Mouse (Mus musculus) MEL (cell line): ENCODE results near the gene Ap5s1. TPM values are rescaled to one million over a fixed set of nuclear protein-coding genes. Genes with fewer than 3 reads are reported as not detected.

ENCODE experiments used
- DNase-seq: peaks from one replicate; pipeline ENCODE4 v3.0.0; 2011; ENCODE audit warnings: low read depth, low spot score
- H3K27ac ChIP-seq: 2 replicates; pipeline ENCODE4 v1.5.1; 2012; ENCODE audit warnings: low read depth, mild to moderate bottlenecking, control low read depth, low read length, moderate library complexity; ENCODE audit not compliant: control insufficient read depth
- H3K27me3 ChIP-seq, 2 experiments: fragments of 150-350 bp in 1 of 2; sonication (generic) in 1 of 2; 2 replicates each; pipeline ENCODE4 v1.6.1; 2012; ENCODE audit warnings: low read length in 2 of 2, mild to moderate bottlenecking in 2 of 2, improper control_type of control experiment in 1 of 2, moderate library complexity in 1 of 2; ENCODE audit not compliant: insufficient read depth in 2 of 2, control insufficient read depth in 1 of 2
- H3K36me3 ChIP-seq, 2 experiments: 2 replicates each; pipeline ENCODE4 v1.6.1; 2012 to 2014; ENCODE audit warnings: low read length in 2 of 2, improper control_type of control experiment in 1 of 2, inconsistent platforms in 1 of 2, mild to moderate bottlenecking in 1 of 2; ENCODE audit not compliant: insufficient read depth in 2 of 2, control insufficient read depth in 1 of 2
- H3K4me1 ChIP-seq, 2 experiments: fragments of 150-350 bp in 1 of 2; sonication (generic) in 1 of 2; 2 replicates each; pipeline ENCODE4 v1.6.1; 2012; ENCODE audit warnings: low read length in 2 of 2, improper control_type of control experiment in 1 of 2, mild to moderate bottlenecking in 1 of 2; ENCODE audit not compliant: insufficient read depth in 2 of 2, control insufficient read depth in 1 of 2
- H3K4me3 ChIP-seq, 2 experiments: fragments of 150-350 bp in 1 of 2; sonication (generic) in 1 of 2; 2 replicates each; pipeline ENCODE4 v1.5.1; 2012; ENCODE audit warnings: low read depth in 2 of 2, low read length in 2 of 2, mild to moderate bottlenecking in 2 of 2, moderate library complexity in 2 of 2, control low read depth in 1 of 2, improper control_type of control experiment in 1 of 2; ENCODE audit not compliant: control insufficient read depth in 1 of 2, insufficient read depth in 1 of 2
- H3K79me2 ChIP-seq: 2 replicates; pipeline ENCODE4 v1.6.1; 2012; ENCODE audit warnings: mild to moderate bottlenecking, low read length, moderate library complexity; ENCODE audit not compliant: control insufficient read depth, poor library complexity, insufficient read depth
- H3K9ac ChIP-seq: 2 replicates; pipeline ENCODE4 v1.6.1; 2012; ENCODE audit warnings: low read depth, mild to moderate bottlenecking, control low read depth, low read length, moderate library complexity; ENCODE audit not compliant: control insufficient read depth, poor library complexity, severe bottlenecking
- H3K9me3 ChIP-seq: fragments of 150-350 bp; sonication (generic); replicated peaks from 2 replicates; pipeline ENCODE4 v1.6.1; 2012; ENCODE audit warnings: mild to moderate bottlenecking, low read length, improper control_type of control experiment, moderate library complexity; ENCODE audit not compliant: insufficient read depth
- BHLHE40 ChIP-seq: IDR thresholded peaks from 2 replicates; pipeline ENCODE4 v1.6.1; 2012; ENCODE audit warnings: low read depth, mild to moderate bottlenecking, inconsistent platforms, low read length, improper control_type of control experiment, borderline replicate concordance
- CHD1 ChIP-seq: IDR thresholded peaks from 2 replicates; pipeline ENCODE4 v1.6.1; 2012; ENCODE audit warnings: low read depth, mild to moderate bottlenecking, inconsistent platforms, low read length, improper control_type of control experiment
- CHD2 ChIP-seq: IDR thresholded peaks from 2 replicates; pipeline ENCODE4 v1.6.1; 2011; ENCODE audit warnings: low read length, improper control_type of control experiment
- E2F4 ChIP-seq: IDR thresholded peaks from 2 replicates; pipeline ENCODE4 v1.6.1; 2011; ENCODE audit warnings: low read depth, low read length, improper control_type of control experiment, borderline replicate concordance
- GABPA ChIP-seq: IDR thresholded peaks from 2 replicates; pipeline ENCODE4 v1.6.1; 2012; ENCODE audit warnings: low read depth, mild to moderate bottlenecking, inconsistent platforms, low read length, improper control_type of control experiment, moderate library complexity
- GATA1 ChIP-seq: IDR thresholded peaks from 2 replicates; pipeline ENCODE4 v1.6.1; 2011; ENCODE audit warnings: low read depth, low read length, improper control_type of control experiment
- HCFC1 ChIP-seq: IDR thresholded peaks from 2 replicates; pipeline ENCODE4 v1.6.1; 2012; ENCODE audit warnings: low read depth, mild to moderate bottlenecking, inconsistent platforms, low read length, improper control_type of control experiment, moderate library complexity
- JUND ChIP-seq: IDR thresholded peaks from 2 replicates; pipeline ENCODE4 v1.6.1; 2011; ENCODE audit warnings: low read depth, mild to moderate bottlenecking, improper control_type of control experiment, low read length
- MAFK ChIP-seq: IDR thresholded peaks from 2 replicates; pipeline ENCODE4 v1.6.1; 2011; ENCODE audit warnings: low read depth, mild to moderate bottlenecking, low read length, improper control_type of control experiment, borderline replicate concordance
- MAX ChIP-seq: IDR thresholded peaks from 2 replicates; pipeline ENCODE4 v1.6.1; 2011; ENCODE audit warnings: low read length, improper control_type of control experiment
- MAZ ChIP-seq: IDR thresholded peaks from 2 replicates; pipeline ENCODE4 v1.6.1; 2012; ENCODE audit warnings: low read depth, mild to moderate bottlenecking, inconsistent platforms, low read length, improper control_type of control experiment
- MXI1 ChIP-seq: IDR thresholded peaks from 2 replicates; pipeline ENCODE4 v1.6.1; 2011; ENCODE audit warnings: mild to moderate bottlenecking, low read depth, low read length, improper control_type of control experiment
- MYB ChIP-seq: IDR thresholded peaks from 2 replicates; pipeline ENCODE4 v1.6.1; 2011; ENCODE audit warnings: mild to moderate bottlenecking, low read depth, low read length, improper control_type of control experiment
- MYC ChIP-seq: IDR thresholded peaks from 2 replicates; pipeline ENCODE4 v1.6.1; 2011; ENCODE audit warnings: low read depth, mild to moderate bottlenecking, low read length, improper control_type of control experiment, moderate library complexity
- NELFE ChIP-seq: IDR thresholded peaks from 2 replicates; pipeline ENCODE4 v1.6.1; 2011; ENCODE audit warnings: low read depth, low read length, improper control_type of control experiment
- NRF1 ChIP-seq: IDR thresholded peaks from 2 replicates; pipeline ENCODE4 v1.6.1; 2014; ENCODE audit warnings: low read depth, mild to moderate bottlenecking, inconsistent platforms, low read length, improper control_type of control experiment, moderate library complexity; ENCODE audit not compliant: poor library complexity, insufficient read depth, severe bottlenecking
- POLR2A ChIP-seq, 2 experiments: IDR thresholded peaks; 2 replicates each; pipeline ENCODE4 v1.6.1; 2011 to 2012; ENCODE audit warnings: low read length in 2 of 2, mild to moderate bottlenecking in 2 of 2, control low read depth in 1 of 2, improper control_type of control experiment in 1 of 2, low read depth in 1 of 2, moderate library complexity in 1 of 2; ENCODE audit not compliant: control insufficient read depth in 1 of 2, insufficient read depth in 1 of 2, poor library complexity in 1 of 2
- POLR2AphosphoS2 ChIP-seq: IDR thresholded peaks from 2 replicates; pipeline ENCODE4 v1.6.1; 2011; ENCODE audit warnings: low read length, improper control_type of control experiment
- POLR2AphosphoS5 ChIP-seq: IDR thresholded peaks from 2 replicates; pipeline ENCODE4 v1.6.1; 2012; ENCODE audit warnings: low read depth, borderline replicate concordance, mild to moderate bottlenecking, inconsistent platforms, low read length, moderate library complexity, mixed read lengths
- RCOR1 ChIP-seq: IDR thresholded peaks from 2 replicates; pipeline ENCODE4 v1.6.1; 2012; ENCODE audit warnings: low read depth, mild to moderate bottlenecking, inconsistent platforms, low read length, improper control_type of control experiment
- SIN3A ChIP-seq: IDR thresholded peaks from 2 replicates; pipeline ENCODE4 v1.6.1; 2012; ENCODE audit warnings: low read length, improper control_type of control experiment, inconsistent platforms
- SMC3 ChIP-seq: IDR thresholded peaks from 2 replicates; pipeline ENCODE4 v1.6.1; 2011; ENCODE audit warnings: low read depth, low read length, improper control_type of control experiment
- TAL1 ChIP-seq: IDR thresholded peaks from 2 replicates; pipeline ENCODE4 v1.6.1; 2012; ENCODE audit warnings: mild to moderate bottlenecking, inconsistent platforms, low read length, moderate library complexity, mixed read lengths
- TBP ChIP-seq: IDR thresholded peaks from 2 replicates; pipeline ENCODE4 v1.8.0; 2011; ENCODE audit warnings: low read depth, low read length, improper control_type of control experiment
- TCF12 ChIP-seq: IDR thresholded peaks from 2 replicates; pipeline ENCODE4 v1.6.1; 2014; ENCODE audit warnings: low read depth, mild to moderate bottlenecking, inconsistent platforms, low read length, improper control_type of control experiment, moderate library complexity
- USF1 ChIP-seq: IDR thresholded peaks from 2 replicates; pipeline ENCODE4 v1.6.1; 2014; ENCODE audit warnings: low read depth, mild to moderate bottlenecking, inconsistent platforms, low read length, improper control_type of control experiment, moderate library complexity
- USF2 ChIP-seq, 2 experiments: IDR thresholded peaks; 2 replicates each; pipeline ENCODE4 v1.6.1; 2011 to 2012; ENCODE audit warnings: improper control_type of control experiment in 2 of 2, low read length in 2 of 2, borderline replicate concordance in 1 of 2, inconsistent platforms in 1 of 2, low read depth in 1 of 2, mild to moderate bottlenecking in 1 of 2; ENCODE audit not compliant: insufficient read depth in 1 of 2
- ZC3H11A ChIP-seq: IDR thresholded peaks from 2 replicates; pipeline ENCODE4 v1.6.1; 2012; ENCODE audit warnings: low read depth, mild to moderate bottlenecking, inconsistent platforms, low read length, improper control_type of control experiment
- ZKSCAN1 ChIP-seq: IDR thresholded peaks from 2 replicates; pipeline ENCODE4 v1.6.1; 2012; ENCODE audit warnings: low read depth, mild to moderate bottlenecking, inconsistent platforms, low read length, improper control_type of control experiment, moderate library complexity
- ZMIZ1 ChIP-seq: IDR thresholded peaks from 2 replicates; pipeline ENCODE4 v1.6.1; 2012; ENCODE audit warnings: low read depth, mild to moderate bottlenecking, inconsistent platforms, low read length, improper control_type of control experiment, moderate library complexity
- ZNF384 ChIP-seq: IDR thresholded peaks from 2 replicates; pipeline ENCODE4 v1.6.1; 2012; ENCODE audit warnings: low read depth, mild to moderate bottlenecking, inconsistent platforms, low read length, improper control_type of control experiment
- polyA plus RNA-seq, 2 experiments: library from polyadenylated mRNA; stranded (reverse) in 1 of 2; unstranded in 1 of 2; fragments of >175 nt in 1 of 2; fragments of >200 nt in 1 of 2; gene quantifications; 2 replicates each; pipeline versions ENCODE4 v1.2.1 to v1.2.4; 2012; ENCODE audit warnings: low replicate concordance in 2 of 2, low read depth in 1 of 2; ENCODE audit not compliant: insufficient read length in 2 of 2, insufficient read depth in 1 of 2, missing spikeins in 1 of 2
- total RNA-seq: library from RNA; depleted of rRNA; stranded (reverse); fragments of 300-350 nt; gene quantifications from 2 replicates; pipeline ENCODE4 v1.2.3, GENCODE M21; 2012

Gene Ap5s1
- total and polyA plus RNA-seq, 3 experiments, result 9.6 to 12.7 TPM; not detected in 1

GRCm38 (mm10) chr2:131234970-131235635 lies 28.2 kb downstream of the Ap5s1 start (continued):
- TF ChIP-seq POLR2AphosphoS5, result no peak
- no peak; the same call in 1 of the 2 replicates for TF ChIP-seq TCF12
- TF ChIP-seq USF2 (IDR thresholded peaks at IDR 0.05; ENCODE audit: borderline replicate concordance in 1 of 2, insufficient read depth in 1 of 2, low read depth in 1 of 2, low read length in 2 of 2), result no peak
- 0 out of 2 replicates have a peak, but pooled peaks have one; percentile 64 for TF ChIP-seq MYC
- peak; percentile 56; the same call in 1 of the 2 replicates for TF ChIP-seq NELFE
- TF ChIP-seq SMC3, result no peak
- no peak for TF ChIP-seq MYB
- 0 out of 2 replicates have a peak, but pooled peaks have one; percentile 47 for TF ChIP-seq RCOR1
- no peak; the same call in 1 of the 2 replicates for TF ChIP-seq SIN3A
- 0 out of 2 replicates have a peak, but pooled peaks have one; percentile 18 for TF ChIP-seq ZMIZ1
- no peak for TF ChIP-seq JUND
- no peak for TF ChIP-seq NRF1
- no peak for TF ChIP-seq GABPA
- no peak for TF ChIP-seq MAFK
- no peak for TF ChIP-seq ZC3H11A
- peak; percentile 34; the same call in 1 of the 2 replicates for TF ChIP-seq HCFC1
- peak; percentile 51 for TF ChIP-seq POLR2AphosphoS2
- TF ChIP-seq TAL1, result no peak
- TF ChIP-seq MAZ, result no peak

- Histone ChIP-seq H3K27me3 (no peaks in the 10 kb centered on the region), H3K36me3 (peaks cover 10 to 34% of the 10 kb centered on the region in 2 experiments; a peak in 3 of 4 replicates), H3K27ac (peak overlapping the region; percentile 96), H3K9me3 (no peaks in the 10 kb centered on the region), H3K4me1 (peaks cover 17 to 36% of the 10 kb centered on the region in 2 experiments), H3K79me2 (no peaks in the 10 kb centered on the region), H3K9ac (0 out of 2 replicates have a peak overlapping the region, but pooled peaks have one; percentile 13), H3K4me3 (no peak overlapping the region)
- DNase-seq, result peak; percentile 58
- TF ChIP-seq MAZ (no peak), TBP (no peak), CHD2 (no peak), MYC (no peak), NELFE (no peak), GATA1 (peak; percentile 90), MAFK (peak; percentile 62; the same call in 1 of the 2 replicates), POLR2AphosphoS2 (no peak), NRF1 (no peak), E2F4 (no peak), ZKSCAN1 (peak; percentile 42; the same call in 1 of the 2 replicates), TAL1 (no peak), MYB (no peak), GABPA (no peak), ZNF384 (peak; percentile 95), POLR2A (IDR thresholded peaks at IDR 0.05; ENCODE audit: control insufficient read depth in 1 of 2, insufficient read depth in 1 of 2, low read depth in 1 of 2, low read length in 2 of 2, poor library complexity in 1 of 2) (no peak), TCF12 (peak; percentile 93), CHD1 (no peak), USF1 (peak; percentile 90), RCOR1 (peak; percentile 94), MAX (peak; percentile 52; the same call in 1 of the 2 replicates), ZC3H11A (no peak), JUND (no peak), SIN3A (peak; percentile 70), BHLHE40 (peak; percentile 71; the same call in 1 of the 2 replicates), MXI1 (peak; percentile 62), POLR2AphosphoS5 (no peak), HCFC1 (no peak), ZMIZ1 (no peak)
Measured at GRCm38 (mm10) chr2:131242180-131242579, 35.3 kb downstream of the Ap5s1 start.
